Mouse (Mus musculus) megakaryocyte-erythroid progenitor cell, adult 5-6 weeks (primary cell): ENCODE results near the gene Tmem262. TPM values are rescaled to one million over a fixed set of nuclear protein-coding genes. Genes with fewer than 3 reads are reported as not detected.

Source experiments
- total RNA-seq, 2 experiments: library from RNA; stranded (forward) in 1 of 2; stranded (reverse) in 1 of 2; fragments of 200-1000, 215-1000 nt in 1 of 2; fragments of >200 nt in 1 of 2; fragmentation: Nextera tagmentation in 1 of 2; gene quantifications; 2 replicates each; pipeline ENCODE4 v1.2.3; 2014 to 2017

Gene Tmem262
- total RNA-seq, 2 experiments from 2014 or later = not detected

Other genes with a start within 250 kb of the Tmem262 start
- gene Frmd8, start 204.8 kb upstream of the Tmem262 start, total RNA-seq (2014; fragmentation: Nextera tagmentation) = 12.5 and 14.1 TPM in 2 replicates
- 10.7 and 14.3 TPM in 2 replicates for gene Frmd8, start 204.8 kb upstream of the Tmem262 start, total RNA-seq (2017)
- 10.0 and 20.1 TPM in 2 replicates for gene Slc25a45, start 202.2 kb upstream of the Tmem262 start, total RNA-seq (2014; fragmentation: Nextera tagmentation)
- gene Slc25a45, start 202.2 kb upstream of the Tmem262 start, total RNA-seq (2017) = 11.7 and 11.9 TPM in 2 replicates
- 5.3 and 5.9 TPM in 2 replicates for gene Tigd3, start 185.9 kb upstream of the Tmem262 start, total RNA-seq (2014; fragmentation: Nextera tagmentation)
- 2.2 and 3.1 TPM in 2 replicates for gene Tigd3, start 185.9 kb upstream of the Tmem262 start, total RNA-seq (2017)
- 91.2 and 95.9 TPM in 2 replicates for gene Dpf2, start 167.0 kb upstream of the Tmem262 start, total RNA-seq (2014; fragmentation: Nextera tagmentation)
- gene Dpf2, start 167.0 kb upstream of the Tmem262 start, total RNA-seq (2017) = 75.0 and 124 TPM in 2 replicates
- gene Cdc42ep2, start 155.2 kb upstream of the Tmem262 start, total RNA-seq (2014; fragmentation: Nextera tagmentation) = 0.77 TPM in 1 of 2 replicates, not detected in the other
- not detected in 2 replicates for gene Cdc42ep2, start 155.2 kb upstream of the Tmem262 start, total RNA-seq (2017)
- 134 and 164 TPM in 2 replicates for gene Pola2, start 115.8 kb upstream of the Tmem262 start, total RNA-seq (2014; fragmentation: Nextera tagmentation)
- 62.6 and 87.0 TPM in 2 replicates for gene Pola2, start 115.8 kb upstream of the Tmem262 start, total RNA-seq (2017)
- not detected in 2 replicates for gene Slc22a20, start 93.9 kb upstream of the Tmem262 start, total RNA-seq (2014; fragmentation: Nextera tagmentation)
- gene Slc22a20, start 93.9 kb upstream of the Tmem262 start, total RNA-seq (2017) = not detected in 2 replicates
- gene Capn1, start 64.1 kb upstream of the Tmem262 start, total RNA-seq (2014; fragmentation: Nextera tagmentation) = 41.2 and 46.0 TPM in 2 replicates
- 30.6 and 53.5 TPM in 2 replicates for gene Capn1, start 64.1 kb upstream of the Tmem262 start, total RNA-seq (2017)
- gene Syvn1, start 33.5 kb upstream of the Tmem262 start, total RNA-seq (2014; fragmentation: Nextera tagmentation) = 31.2 and 52.3 TPM in 2 replicates
- 5.8 and 7.5 TPM in 2 replicates for gene Syvn1, start 33.5 kb upstream of the Tmem262 start, total RNA-seq (2017)
- gene Mrpl49, start 22.2 kb upstream of the Tmem262 start, total RNA-seq (2014; fragmentation: Nextera tagmentation) = 54.4 and 64.1 TPM in 2 replicates
- 33.6 and 41.0 TPM in 2 replicates for gene Mrpl49, start 22.2 kb upstream of the Tmem262 start, total RNA-seq (2017)
- gene Fau, start 22.2 kb upstream of the Tmem262 start, total RNA-seq (2014; fragmentation: Nextera tagmentation) = 2,866 and 2,996 TPM in 2 replicates
- 1,307 and 1,586 TPM in 2 replicates for gene Fau, start 22.2 kb upstream of the Tmem262 start, total RNA-seq (2017)
- 11.5 and 16.7 TPM in 2 replicates for gene Znhit2, start 18.8 kb upstream of the Tmem262 start, total RNA-seq (2014; fragmentation: Nextera tagmentation)
- gene Znhit2, start 18.8 kb upstream of the Tmem262 start, total RNA-seq (2017) = 10.7 and 11.2 TPM in 2 replicates
- 13.7 and 14.7 TPM in 2 replicates for gene Tm7sf2, start 11.7 kb upstream of the Tmem262 start, total RNA-seq (2014; fragmentation: Nextera tagmentation)
- gene Tm7sf2, start 11.7 kb upstream of the Tmem262 start, total RNA-seq (2017) = 3.6 and 4.8 TPM in 2 replicates
- gene Vps51, start 2.8 kb upstream of the Tmem262 start, total RNA-seq (2014; fragmentation: Nextera tagmentation) = 45.2 and 61.4 TPM in 2 replicates
- 33.9 and 40.6 TPM in 2 replicates for gene Vps51, start 2.8 kb upstream of the Tmem262 start, total RNA-seq (2017)
- gene Gm28374, start 2.2 kb downstream of the Tmem262 start, total RNA-seq (2014; fragmentation: Nextera tagmentation) = not detected in 2 replicates
- gene Gm28374, start 2.2 kb downstream of the Tmem262 start, total RNA-seq (2017) = 0.99 TPM in 1 of 2 replicates, not detected in the other
- 20.4 and 38.0 TPM in 2 replicates for gene Zfpl1, start 4.9 kb downstream of the Tmem262 start, total RNA-seq (2014; fragmentation: Nextera tagmentation)
- 34.2 and 34.8 TPM in 2 replicates for gene Zfpl1, start 4.9 kb downstream of the Tmem262 start, total RNA-seq (2017)
- 47.6 and 48.9 TPM in 2 replicates for gene Cdca5, start 5.0 kb downstream of the Tmem262 start, total RNA-seq (2014; fragmentation: Nextera tagmentation)
- gene Cdca5, start 5.0 kb downstream of the Tmem262 start, total RNA-seq (2017) = 25.2 and 25.9 TPM in 2 replicates
- gene AC131692.1, start 14.4 kb downstream of the Tmem262 start, total RNA-seq (2014; fragmentation: Nextera tagmentation) = 3.5 and 5.7 TPM in 2 replicates
- gene AC131692.1, start 14.4 kb downstream of the Tmem262 start, total RNA-seq (2017) = 0.95 and 1.6 TPM in 2 replicates
- 1.5 and 2.1 TPM in 2 replicates for gene Naaladl1, start 25.7 kb downstream of the Tmem262 start, total RNA-seq (2014; fragmentation: Nextera tagmentation)
- gene Naaladl1, start 25.7 kb downstream of the Tmem262 start, total RNA-seq (2017) = not detected in 2 replicates
- gene Sac3d1, start 38.6 kb downstream of the Tmem262 start, total RNA-seq (2014; fragmentation: Nextera tagmentation) = 18.8 and 20.9 TPM in 2 replicates
- 7.7 and 9.3 TPM in 2 replicates for gene Sac3d1, start 38.6 kb downstream of the Tmem262 start, total RNA-seq (2017)
- 15.2 and 24.6 TPM in 2 replicates for gene Snx15, start 48.3 kb downstream of the Tmem262 start, total RNA-seq (2014; fragmentation: Nextera tagmentation)
- gene Snx15, start 48.3 kb downstream of the Tmem262 start, total RNA-seq (2017) = 7.0 and 13.2 TPM in 2 replicates
- gene Batf2, start 61.0 kb downstream of the Tmem262 start, total RNA-seq (2014; fragmentation: Nextera tagmentation) = 2.0 TPM in 1 of 2 replicates, not detected in the other
- 0.42 TPM in 1 of 2 replicates, not detected in the other for gene Batf2, start 61.0 kb downstream of the Tmem262 start, total RNA-seq (2017)
- gene Arl2, start 61.5 kb downstream of the Tmem262 start, total RNA-seq (2014; fragmentation: Nextera tagmentation) = 43.2 and 45.4 TPM in 2 replicates
- 26.4 and 38.6 TPM in 2 replicates for gene Arl2, start 61.5 kb downstream of the Tmem262 start, total RNA-seq (2017)
- gene Majin, start 104.4 kb downstream of the Tmem262 start, total RNA-seq (2014; fragmentation: Nextera tagmentation) = not detected in 2 replicates
- not detected in 2 replicates for gene Majin, start 104.4 kb downstream of the Tmem262 start, total RNA-seq (2017)
- gene Gpha2, start 146.3 kb downstream of the Tmem262 start, total RNA-seq (2014; fragmentation: Nextera tagmentation) = not detected in 2 replicates
- gene Gpha2, start 146.3 kb downstream of the Tmem262 start, total RNA-seq (2017) = not detected in 2 replicates
- 10.9 and 24.0 TPM in 2 replicates for gene Ppp2r5b, start 155.8 kb downstream of the Tmem262 start, total RNA-seq (2014; fragmentation: Nextera tagmentation)
- gene Ppp2r5b, start 155.8 kb downstream of the Tmem262 start, total RNA-seq (2017) = 8.6 and 10.3 TPM in 2 replicates
- gene Atg2a, start 161.6 kb downstream of the Tmem262 start, total RNA-seq (2014; fragmentation: Nextera tagmentation) = 22.6 and 30.2 TPM in 2 replicates
- 5.8 and 11.8 TPM in 2 replicates for gene Atg2a, start 161.6 kb downstream of the Tmem262 start, total RNA-seq (2017)
- 50.0 and 60.7 TPM in 2 replicates for gene Ehd1, start 196.7 kb downstream of the Tmem262 start, total RNA-seq (2014; fragmentation: Nextera tagmentation)
- 26.7 and 62.5 TPM in 2 replicates for gene Ehd1, start 196.7 kb downstream of the Tmem262 start, total RNA-seq (2017)
- gene Cdc42bpg, start 226.4 kb downstream of the Tmem262 start, total RNA-seq (2014; fragmentation: Nextera tagmentation) = 3.4 and 4.4 TPM in 2 replicates
- gene Cdc42bpg, start 226.4 kb downstream of the Tmem262 start, total RNA-seq (2017) = 3.1 and 3.7 TPM in 2 replicates